Mouse (Mus musculus) thymus, adult 2 months (tissue): ENCODE results near the gene Cdon.

ENCODE experiments used
- CTCF ChIP-seq: fragments of 200-500 bp; IDR thresholded peaks from 2 replicates; pipeline ENCODE4 v1.5.1; 2012; ENCODE audit warnings: mild to moderate bottlenecking, control low read depth, low read length, moderate library complexity, borderline replicate concordance; ENCODE audit not compliant: control insufficient read depth, poor library complexity, insufficient read depth; ENCODE audit errors: extremely low read depth
- POLR2A ChIP-seq: fragments of 200-500 bp; IDR thresholded peaks from 2 replicates; pipeline ENCODE4 v1.6.1; 2012; ENCODE audit warnings: mild to moderate bottlenecking, low read length, control low read depth, moderate library complexity; ENCODE audit not compliant: control insufficient read depth, poor library complexity, insufficient read depth; ENCODE audit errors: extremely low read depth

GRCm38 (mm10) chr9:35493033-35493732, 72.3 kb downstream of the Cdon start:
- TF ChIP-seq CTCF (no peak), POLR2A (no peak)
